Comparison of ENCODE assay signal across 9 mouse cellular contexts in the genomic region with DNA sequence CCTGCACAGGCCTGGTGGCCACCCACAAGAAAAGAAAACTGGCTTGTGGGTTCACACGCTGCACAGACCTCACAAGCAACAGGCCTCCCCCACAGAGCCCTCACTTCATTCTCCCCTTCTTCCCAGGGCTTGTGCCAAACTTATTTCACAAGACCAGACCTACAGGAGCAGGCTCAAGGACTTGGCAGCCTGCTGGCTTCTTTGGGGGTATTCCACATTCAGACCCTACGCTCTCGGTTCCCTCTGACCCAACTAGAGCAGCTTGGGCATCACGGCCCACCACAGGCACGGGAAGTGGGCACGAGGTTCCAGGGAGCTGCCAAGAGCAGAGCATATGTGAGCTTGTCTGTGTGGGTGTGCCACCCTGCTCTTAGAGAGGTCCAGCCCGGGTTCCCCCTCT. TPM values are rescaled to one million over a fixed set of nuclear protein-coding genes. Genes with fewer than 3 reads are reported as not detected.
DNase-seq lines count a peak whose midpoint lies in the region; ATAC-seq and TF ChIP-seq lines count a peak whose summit lies in the region.
"Had no signal": no experiment of that assay in that cellular context is flagged by ENCODE, and none has a peak within 500 bp of the region (broad histone marks: within the 10 kb centered on the region; RNA-seq: fewer than 3 reads in every experiment).

No protein-coding gene starts in this region.

- no peak for DNase-seq in heart, embryonic 10.5 days (ENCODE audit: low spot score)
- DNase-seq in CD4-positive helper T cell, adult 2 months (ENCODE audit: low read depth, low spot score): peak; percentile 50
- peak; percentile 29 for DNase-seq in brain, adult 2 months (ENCODE audit: low read depth, low spot score)
- DNase-seq in lung, embryonic 14.5 days: peak; percentile 76
- no peak for DNase-seq in right cerebral cortex, postnatal 36 days (ENCODE audit: low spot score in 2 of 2)
- no peak for DNase-seq in left cerebral cortex, adult 18-20 months (ENCODE audit: low spot score in 2 of 2)
- DNase-seq: kidney, adult 9 months; thymus, adult 18-20 months had no signal

- H3K9ac ChIP-seq in heart, embryonic 12.5 days: no peak overlapping the region
- no peak overlapping the region for H3K9ac ChIP-seq in lung, embryonic 14.5 days

- no peak overlapping the region for H3K4me3 ChIP-seq in heart, embryonic 10.5 days
- H3K4me3 ChIP-seq in heart, embryonic 12.5 days: no peak overlapping the region
- H3K4me3 ChIP-seq in lung, embryonic 14.5 days (ENCODE audit: low read depth, low read length): no peak overlapping the region

- ATAC-seq in heart, embryonic 12.5 days (ENCODE audit: insufficient number of reproducible peaks, low FRiP score): no peak
- ATAC-seq in lung, embryonic 14.5 days (ENCODE audit: insufficient read depth): no peak

- H3K9me3 ChIP-seq in heart, embryonic 10.5 days: no peaks in the 10 kb centered on the region
- no peaks in the 10 kb centered on the region for H3K9me3 ChIP-seq in heart, embryonic 12.5 days (replicated peaks)
- H3K9me3 ChIP-seq in lung, embryonic 14.5 days (ENCODE audit: low read depth, low read length): no peaks in the 10 kb centered on the region

- no peak overlapping the region for H3K4me2 ChIP-seq in heart, embryonic 12.5 days
- H3K4me2 ChIP-seq in lung, embryonic 14.5 days: no peak overlapping the region

- no peaks in the 10 kb centered on the region for H3K27me3 ChIP-seq in heart, embryonic 10.5 days (ENCODE audit: insufficient read depth, poor library complexity, severe bottlenecking)
- H3K27me3 ChIP-seq in heart, embryonic 12.5 days (replicated peaks): no peaks in the 10 kb centered on the region
- H3K27me3 ChIP-seq in lung, embryonic 14.5 days (ENCODE audit: insufficient read depth, low read length): no peaks in the 10 kb centered on the region

- H3K27ac ChIP-seq in heart, embryonic 10.5 days: peak overlapping the region; percentile 62; the same call in 1 of the 2 replicates
- H3K27ac ChIP-seq in heart, embryonic 12.5 days (ENCODE audit: poor library complexity, severe bottlenecking): no peak overlapping the region
- peak overlapping the region; percentile 9; the same call in 1 of the 2 replicates for H3K27ac ChIP-seq in lung, embryonic 14.5 days (ENCODE audit: low read depth)

- TF ChIP-seq CTCF in lung, embryonic 14.5 days (IDR thresholded peaks at IDR 0.05; ENCODE audit: low read depth): no peak

- no peaks in the 10 kb centered on the region for H3K36me3 ChIP-seq in heart, embryonic 10.5 days
- H3K36me3 ChIP-seq in heart, embryonic 12.5 days: no peaks in the 10 kb centered on the region
- H3K36me3 ChIP-seq in lung, embryonic 14.5 days (ENCODE audit: insufficient read depth): no peaks in the 10 kb centered on the region

- H3K4me1 ChIP-seq in heart, embryonic 10.5 days: peaks cover 92% of the 10 kb centered on the region
- H3K4me1 ChIP-seq in heart, embryonic 12.5 days (replicated peaks): peaks cover 80% of the 10 kb centered on the region
- peaks cover 53% of the 10 kb centered on the region for H3K4me1 ChIP-seq in lung, embryonic 14.5 days (ENCODE audit: insufficient read depth)

- WGBS in heart, embryonic 10.5 days: 85% methylated on average over 7 of the region's 7 CpGs
- 93% methylated on average over 7 of the region's 7 CpGs for WGBS in heart, embryonic 12.5 days
- WGBS in lung, embryonic 14.5 days: 69% methylated on average over 7 of the region's 7 CpGs

RNA-seq across cellular contexts. Expression of a gene that starts 9.2 kb away (rescaled TPM):
- polyA plus RNA-seq in heart, embryonic 10.5 days (2016; fragmentation: Nextera tagmentation; extraction: Ambion mirVana): 6.7 and 8.7 TPM in 2 replicates
- polyA plus RNA-seq in heart, embryonic 12.5 days (2016; fragmentation: Nextera tagmentation; extraction: Ambion mirVana): 7.5 and 8.1 TPM in 2 replicates
- 8.9 and 9.8 TPM in 2 replicates for polyA plus RNA-seq in lung, embryonic 14.5 days (2014; fragmentation: Nextera tagmentation; extraction: Ambion mirVana)
- total RNA-seq in left cerebral cortex, adult 18-20 months (2021): 1 to 10 TPM; 1.6 to 1.9 TPM

RNA-seq across cellular contexts. Expression of a gene that starts 31.4 kb away (rescaled TPM):
- polyA plus RNA-seq in heart, embryonic 10.5 days (2016; fragmentation: Nextera tagmentation; extraction: Ambion mirVana): not detected in 2 replicates
- not detected in 2 replicates for polyA plus RNA-seq in heart, embryonic 12.5 days (2016; fragmentation: Nextera tagmentation; extraction: Ambion mirVana)
- not detected in 2 replicates for polyA plus RNA-seq in lung, embryonic 14.5 days (2014; fragmentation: Nextera tagmentation; extraction: Ambion mirVana)
- total RNA-seq in left cerebral cortex, adult 18-20 months (2021): 1 to 10 TPM in 1 of 2 experiments, under 1 TPM in 1; 0.56 to 1.4 TPM

RNA-seq across cellular contexts. Expression of a gene that starts 35.7 kb away (rescaled TPM):
- 0.60 and 0.78 TPM in 2 replicates for polyA plus RNA-seq in heart, embryonic 10.5 days (2016; fragmentation: Nextera tagmentation; extraction: Ambion mirVana)
- 0.73 TPM in 1 of 2 replicates, not detected in the other for polyA plus RNA-seq in heart, embryonic 12.5 days (2016; fragmentation: Nextera tagmentation; extraction: Ambion mirVana)
- polyA plus RNA-seq in lung, embryonic 14.5 days (2014; fragmentation: Nextera tagmentation; extraction: Ambion mirVana): 0.53 and 1.6 TPM in 2 replicates
- total RNA-seq in left cerebral cortex, adult 18-20 months (2021): 1 to 10 TPM; 3.7 to 7.9 TPM

RNA-seq across cellular contexts. Expression of a gene that starts 36.4 kb away (rescaled TPM):
- polyA plus RNA-seq in heart, embryonic 10.5 days (2016; fragmentation: Nextera tagmentation; extraction: Ambion mirVana): 8.5 and 10.3 TPM in 2 replicates
- 18.1 and 19.9 TPM in 2 replicates for polyA plus RNA-seq in heart, embryonic 12.5 days (2016; fragmentation: Nextera tagmentation; extraction: Ambion mirVana)
- 17.4 and 22.8 TPM in 2 replicates for polyA plus RNA-seq in lung, embryonic 14.5 days (2014; fragmentation: Nextera tagmentation; extraction: Ambion mirVana)
- 100 to 1,000 TPM; 123 TPM for total RNA-seq in left cerebral cortex, adult 18-20 months (2021)

RNA-seq across cellular contexts. Expression of a gene that starts 36.5 kb away (rescaled TPM):
- 1.0 and 2.8 TPM in 2 replicates for polyA plus RNA-seq in heart, embryonic 10.5 days (2016; fragmentation: Nextera tagmentation; extraction: Ambion mirVana)
- polyA plus RNA-seq in heart, embryonic 12.5 days (2016; fragmentation: Nextera tagmentation; extraction: Ambion mirVana): 1.3 and 1.4 TPM in 2 replicates
- polyA plus RNA-seq in lung, embryonic 14.5 days (2014; fragmentation: Nextera tagmentation; extraction: Ambion mirVana): 9.5 and 10.0 TPM in 2 replicates
- 10 to 100 TPM; 48.6 to 55.9 TPM for total RNA-seq in left cerebral cortex, adult 18-20 months (2021)

Comparison
In these comparisons a context has a peak if more than half of its experiments do, and no peak if none do; other contexts are left out.
1. DNase-seq: peak in CD4-positive helper T cell, adult 2 months (single experiment), brain, adult 2 months (single experiment) and lung, embryonic 14.5 days (single experiment); none in heart, embryonic 10.5 days (single experiment), right cerebral cortex, postnatal 36 days (0 of 2) and left cerebral cortex, adult 18-20 months (0 of 2).